ENCODE assay signal across 21 mouse cellular contexts in the genomic region with DNA sequence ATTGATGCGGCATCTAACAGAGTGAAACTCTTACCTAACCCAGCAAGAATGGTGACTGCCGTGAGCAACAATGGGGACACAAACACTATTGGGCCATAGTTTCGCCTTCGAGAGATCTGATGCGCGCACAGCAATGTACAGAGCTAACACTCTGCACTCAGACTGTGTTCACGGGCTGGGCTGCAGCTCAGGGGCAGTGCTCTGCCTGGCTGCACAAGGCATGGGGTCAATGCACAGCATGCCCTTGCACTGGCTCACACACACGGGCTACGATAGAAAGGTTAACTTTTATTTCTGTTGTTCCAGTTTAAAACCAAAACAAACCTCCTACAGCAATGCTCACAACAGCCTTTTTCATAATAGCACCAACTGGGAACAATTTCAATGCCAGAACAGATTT.
A peak's percentile ranks its signal among the peaks of the same experiment; 100 is the strongest.
DNase-seq lines count a peak whose midpoint lies in the region; ATAC-seq lines count a peak whose summit lies in the region.
"Had no signal": no experiment of that assay in that cellular context is flagged by ENCODE, and none has a peak within 500 bp of the region (broad histone marks: within the 10 kb centered on the region; RNA-seq: fewer than 3 reads in every experiment).

No protein-coding gene starts in this region.

- WGBS in midbrain, embryonic 11.5 days, result 69% methylated on average over 9 of the region's 9 CpGs
- 69% methylated on average over 9 of the region's 9 CpGs for WGBS in midbrain, embryonic 14.5 days
- 49% methylated on average over 9 of the region's 9 CpGs for WGBS in kidney, embryonic 14.5 days
- WGBS in hindbrain, embryonic 10.5 days, result 70% methylated on average over 9 of the region's 9 CpGs

- H3K27me3 ChIP-seq in midbrain, embryonic 11.5 days (ENCODE audit: control insufficient read depth, insufficient read depth, low read length), result no peaks in the 10 kb centered on the region
- no peaks in the 10 kb centered on the region for H3K27me3 ChIP-seq in midbrain, embryonic 14.5 days (ENCODE audit: control insufficient read depth, insufficient read depth, low read length)
- no peaks in the 10 kb centered on the region for H3K27me3 ChIP-seq in kidney, embryonic 14.5 days (ENCODE audit: control insufficient read depth, insufficient read depth, low read length)
- H3K27me3 ChIP-seq in hindbrain, embryonic 10.5 days (ENCODE audit: insufficient read depth, poor library complexity, severe bottlenecking), result no peaks in the 10 kb centered on the region
- H3K27me3 ChIP-seq: embryonic facial prominence, embryonic 15.5 days; forebrain, embryonic 15.5 days had no signal

- H3K9me3 ChIP-seq in midbrain, embryonic 11.5 days (ENCODE audit: control insufficient read depth, low read length), result peaks cover 3% of the 10 kb centered on the region; the same call in 1 of the 2 replicates
- H3K9me3 ChIP-seq in midbrain, embryonic 14.5 days (ENCODE audit: control insufficient read depth, low read length), result no peaks in the 10 kb centered on the region
- peaks cover 8% of the 10 kb centered on the region for H3K9me3 ChIP-seq in kidney, embryonic 14.5 days (ENCODE audit: control insufficient read depth, low read length)
- H3K9me3 ChIP-seq in hindbrain, embryonic 10.5 days, result peaks cover 6% of the 10 kb centered on the region; the same call in 1 of the 2 replicates
- H3K9me3 ChIP-seq: embryonic facial prominence, embryonic 15.5 days; forebrain, embryonic 15.5 days had no signal

- peak; percentile 33 for DNase-seq in midbrain, embryonic 11.5 days (ENCODE audit: low spot score, missing footprints)
- DNase-seq in midbrain, embryonic 14.5 days, result no peak
- DNase-seq in kidney, postnatal 10 days, result peak; percentile 61
- peak; percentile 47 to 67 for DNase-seq in kidney, postnatal 4 days
- no peak for DNase-seq in thymus, postnatal 36 days
- no peak for DNase-seq in hindbrain, embryonic 10.5 days (ENCODE audit: low spot score)
- no peak for DNase-seq in cerebellum, adult 11 months
- DNase-seq: adrenal gland, adult 8-10 months; adrenal gland, postnatal 36 days; cerebellum, adult 8-10 months; cerebellum, postnatal 14 days; embryo, embryonic 11 days; gastrocnemius, postnatal 10 days; heart, adult 2 months; heart, postnatal 10 days; heart, postnatal 4 days had no signal

- no peaks in the 10 kb centered on the region for H3K36me3 ChIP-seq in midbrain, embryonic 11.5 days (ENCODE audit: control insufficient read depth, insufficient read depth, low read length)
- no peaks in the 10 kb centered on the region for H3K36me3 ChIP-seq in midbrain, embryonic 14.5 days (ENCODE audit: control insufficient read depth, insufficient read depth, low read length)
- no peaks in the 10 kb centered on the region for H3K36me3 ChIP-seq in kidney, embryonic 14.5 days (ENCODE audit: control insufficient read depth, insufficient read depth, low read length)
- H3K36me3 ChIP-seq in hindbrain, embryonic 10.5 days, result peaks cover 3% of the 10 kb centered on the region
- H3K36me3 ChIP-seq: embryonic facial prominence, embryonic 15.5 days; forebrain, embryonic 15.5 days had no signal

- no peaks in the 10 kb centered on the region for H3K4me1 ChIP-seq in midbrain, embryonic 11.5 days (ENCODE audit: control insufficient read depth, insufficient read depth, low read length)
- no peaks in the 10 kb centered on the region for H3K4me1 ChIP-seq in midbrain, embryonic 14.5 days (ENCODE audit: control insufficient read depth, insufficient read depth, low read length)
- H3K4me1 ChIP-seq in kidney, embryonic 14.5 days (ENCODE audit: control insufficient read depth, insufficient read depth, low read length), result no peaks in the 10 kb centered on the region
- H3K4me1 ChIP-seq in hindbrain, embryonic 10.5 days (replicated peaks), result no peaks in the 10 kb centered on the region; the same call in 1 of the 2 replicates
- H3K4me1 ChIP-seq: embryonic facial prominence, embryonic 15.5 days; forebrain, embryonic 15.5 days had no signal

- no peak overlapping the region for H3K4me3 ChIP-seq in midbrain, embryonic 11.5 days (ENCODE audit: low read depth, low read length)
- no peak overlapping the region for H3K4me3 ChIP-seq in midbrain, embryonic 14.5 days (replicated peaks; ENCODE audit: low read depth, low read length)
- H3K4me3 ChIP-seq in kidney, embryonic 14.5 days (ENCODE audit: low read length), result no peak overlapping the region
- no peak overlapping the region for H3K4me3 ChIP-seq in hindbrain, embryonic 10.5 days
- H3K4me3 ChIP-seq: embryonic facial prominence, embryonic 15.5 days; erythroblast, embryonic 14.5 days; forebrain, embryonic 15.5 days; heart, adult 2 months had no signal

- H3K27ac ChIP-seq in midbrain, embryonic 11.5 days (ENCODE audit: low read depth, low read length), result no peak overlapping the region
- H3K27ac ChIP-seq in midbrain, embryonic 14.5 days (replicated peaks; ENCODE audit: low read depth, low read length), result no peak overlapping the region
- H3K27ac ChIP-seq in kidney, embryonic 14.5 days (ENCODE audit: low read depth, low read length), result no peak overlapping the region
- H3K27ac ChIP-seq in hindbrain, embryonic 10.5 days, result no peak overlapping the region
- H3K27ac ChIP-seq: embryonic facial prominence, embryonic 15.5 days; forebrain, embryonic 15.5 days; heart, adult 2 months; hindbrain, embryonic 14.5 days had no signal

- no peak overlapping the region for H3K4me2 ChIP-seq in midbrain, embryonic 11.5 days
- no peak overlapping the region for H3K4me2 ChIP-seq in midbrain, embryonic 14.5 days (ENCODE audit: low read length)
- no peak overlapping the region for H3K4me2 ChIP-seq in kidney, embryonic 14.5 days (replicated peaks; ENCODE audit: low read depth, low read length)
- H3K4me2 ChIP-seq: embryonic facial prominence, embryonic 15.5 days; forebrain, embryonic 15.5 days; hindbrain, embryonic 14.5 days had no signal

- H3K9ac ChIP-seq in midbrain, embryonic 11.5 days (ENCODE audit: low read length), result no peak overlapping the region
- H3K9ac ChIP-seq in midbrain, embryonic 14.5 days (replicated peaks; ENCODE audit: low read length), result no peak overlapping the region
- H3K9ac ChIP-seq in kidney, embryonic 14.5 days (ENCODE audit: low read depth, low read length), result no peak overlapping the region
- H3K9ac ChIP-seq: embryonic facial prominence, embryonic 15.5 days; forebrain, embryonic 15.5 days; hindbrain, embryonic 14.5 days had no signal

- ATAC-seq in midbrain, embryonic 11.5 days (ENCODE audit: low FRiP score), result no peak
- no peak for ATAC-seq in midbrain, embryonic 14.5 days (ENCODE audit: low FRiP score, low TSS enrichment)
- peak; percentile 91 for ATAC-seq in kidney, embryonic 14.5 days (ENCODE audit: low FRiP score, low TSS enrichment)
- ATAC-seq: forebrain, embryonic 15.5 days had no signal

Comparison
In these comparisons a context has a peak if more than half of its experiments do, and no peak if none do; other contexts are left out.
1. DNase-seq: peak in midbrain, embryonic 11.5 days (single experiment), kidney, postnatal 10 days (single experiment) and kidney, postnatal 4 days (2 of 2); none in midbrain, embryonic 14.5 days (single experiment), thymus, postnatal 36 days (0 of 2), hindbrain, embryonic 10.5 days (single experiment) and cerebellum, adult 11 months (single experiment).